Mouse (Mus musculus) frontal cortex, postnatal 25 days (tissue): ENCODE measurements around the gene Ccdc191.

ENCODE experiments used
- DNase-seq, 2 experiments: peaks; one replicate each; pipeline ENCODE4 v3.0.0; 2022; ENCODE audit warnings: low spot score in 2 of 2

Ccdc191 gene

GRCm38 (mm10) chr16:43889208-43890004 lies at the start of gene Ccdc191:
TSS of gene Ccdc191 (plus strand) at chr16:43889800.
- peak; percentile 99 for DNase-seq

GRCm38 (mm10) chr16:43841236-43841635 lies 48.4 kb upstream of the Ccdc191 start:
- no peak for DNase-seq

- DNase-seq = no peak
These were observed 39.8 kb upstream of the Ccdc191 start for GRCm38 (mm10) chr16:43849839-43850238.

- DNase-seq = no peak
These were observed 30.6 kb upstream of the Ccdc191 start for GRCm38 (mm10) chr16:43858941-43859476.

- no peak for DNase-seq
These were observed 29.0 kb upstream of the Ccdc191 start for GRCm38 (mm10) chr16:43860624-43861023.

GRCm38 (mm10) chr16:43869805-43870204 lies 19.8 kb upstream of the Ccdc191 start:
- DNase-seq = no peak

GRCm38 (mm10) chr16:43871419-43871818 lies 18.2 kb upstream of the Ccdc191 start:
- no peak for DNase-seq

GRCm38 (mm10) chr16:43879769-43880168 lies 9.8 kb upstream of the Ccdc191 start:
- DNase-seq = no peak

GRCm38 (mm10) chr16:43881636-43882035 lies 8.0 kb upstream of the Ccdc191 start:
- no peak for DNase-seq

GRCm38 (mm10) chr16:43882329-43882728 lies 7.3 kb upstream of the Ccdc191 start:
- DNase-seq = no peak

- DNase-seq = no peak
These were observed 371 bp downstream of the Ccdc191 start for GRCm38 (mm10) chr16:43890005-43890336.

GRCm38 (mm10) chr16:43890747-43891336 lies 1.2 kb downstream of the Ccdc191 start:
- no peak for DNase-seq

- no peak for DNase-seq
These were observed 4.9 kb downstream of the Ccdc191 start for GRCm38 (mm10) chr16:43894501-43894900.

GRCm38 (mm10) chr16:43900138-43900537 lies 10.5 kb downstream of the Ccdc191 start:
- DNase-seq = no peak

- no peak for DNase-seq
These were observed 11.0 kb downstream of the Ccdc191 start for GRCm38 (mm10) chr16:43900571-43900970.

GRCm38 (mm10) chr16:43908881-43909280 lies 19.3 kb downstream of the Ccdc191 start:
- no peak for DNase-seq

- no peak for DNase-seq
These were observed 29.3 kb downstream of the Ccdc191 start for GRCm38 (mm10) chr16:43918867-43919266.

- DNase-seq = no peak
These were observed 32.4 kb downstream of the Ccdc191 start for GRCm38 (mm10) chr16:43922024-43922423.

GRCm38 (mm10) chr16:43922630-43923029 lies 33.0 kb downstream of the Ccdc191 start:
- DNase-seq = no peak

GRCm38 (mm10) chr16:43925001-43925558 lies 35.5 kb downstream of the Ccdc191 start:
- no peak for DNase-seq

GRCm38 (mm10) chr16:43925846-43926245 lies 36.2 kb downstream of the Ccdc191 start:
- no peak for DNase-seq

GRCm38 (mm10) chr16:43926341-43926859 lies 36.8 kb downstream of the Ccdc191 start, which contains the start of gene Qtrt2:
TSS of gene Qtrt2 (minus strand) at chr16:43926809.
- no peak for DNase-seq
